Mouse (Mus musculus) ovary, adult 18-20 months (tissue): ENCODE results near the gene Rufy3.

ENCODE experiments used
- DNase-seq: peaks from one replicate; pipeline ENCODE4 v3.0.0; 2022; ENCODE audit warnings: low spot score, mixed read lengths

The Rufy3 gene

GRCm38 (mm10) chr5:88629125-88629524 is 64.3 kb downstream of the Rufy3 start:
- no peak for DNase-seq

GRCm38 (mm10) chr5:88629987-88630386 is 65.1 kb downstream of the Rufy3 start:
- DNase-seq: no peak

DNA sequence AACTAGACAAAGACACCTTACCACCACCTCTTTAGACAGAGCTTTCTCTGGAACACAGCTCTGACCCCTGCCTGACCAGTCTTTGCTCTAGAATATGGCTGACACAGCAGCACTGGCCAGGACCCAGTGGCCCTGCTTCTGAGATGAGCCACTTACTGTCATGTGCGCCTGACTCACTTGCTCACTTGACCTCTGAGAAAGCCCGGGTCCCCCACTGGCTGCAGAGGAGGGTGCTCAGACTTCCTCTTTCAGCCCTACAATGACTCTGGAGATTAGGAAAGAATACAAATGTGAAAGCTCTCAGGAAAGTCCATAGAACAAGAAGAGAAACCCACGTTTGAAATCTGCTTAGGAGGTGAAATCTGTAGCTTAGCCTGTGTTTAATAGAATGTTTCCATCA is 66.0 kb downstream of the Rufy3 start:
- DNase-seq: peak; percentile 36

- DNase-seq: no peak
These were observed 66.7 kb downstream of the Rufy3 start for GRCm38 (mm10) chr5:88631545-88631944.

GRCm38 (mm10) chr5:88632463-88632862 is 67.6 kb downstream of the Rufy3 start:
- DNase-seq: no peak

DNA sequence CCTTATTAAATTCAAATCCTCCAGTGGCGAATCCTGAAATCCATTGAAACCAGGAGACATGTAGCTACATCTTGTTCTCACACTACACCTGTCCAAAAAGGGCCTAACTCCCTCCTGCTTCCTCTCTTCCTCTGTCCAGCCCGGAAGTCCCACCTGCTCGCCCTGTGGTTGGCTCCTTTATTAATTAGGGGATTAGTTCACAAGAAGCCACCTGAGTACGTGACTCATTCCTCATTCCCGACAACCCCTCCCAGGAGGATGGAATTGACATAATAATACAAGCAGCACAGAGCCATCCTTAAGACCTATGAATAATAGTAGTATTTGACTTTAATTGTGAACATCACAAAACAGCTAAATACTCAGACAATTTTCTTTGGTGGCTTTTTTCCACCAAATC is 69.2 kb downstream of the Rufy3 start:
- no peak for DNase-seq

- DNase-seq: peak; percentile 47
These were observed 77.9 kb downstream of the Rufy3 start for GRCm38 (mm10) chr5:88642786-88643185.

- DNase-seq: peak; percentile 73
These were observed 78.7 kb downstream of the Rufy3 start for GRCm38 (mm10) chr5:88643491-88643890.

GRCm38 (mm10) chr5:88644901-88645300 is 80.1 kb downstream of the Rufy3 start:
- DNase-seq: no peak

- DNase-seq: no peak
These were observed 80.6 kb downstream of the Rufy3 start for GRCm38 (mm10) chr5:88645405-88645804.

GRCm38 (mm10) chr5:88649250-88650173 is 84.7 kb downstream of the Rufy3 start:
- peak; percentile 12 for DNase-seq

- DNase-seq: no peak
These were observed 87.7 kb downstream of the Rufy3 start for GRCm38 (mm10) chr5:88652589-88652988.

DNA sequence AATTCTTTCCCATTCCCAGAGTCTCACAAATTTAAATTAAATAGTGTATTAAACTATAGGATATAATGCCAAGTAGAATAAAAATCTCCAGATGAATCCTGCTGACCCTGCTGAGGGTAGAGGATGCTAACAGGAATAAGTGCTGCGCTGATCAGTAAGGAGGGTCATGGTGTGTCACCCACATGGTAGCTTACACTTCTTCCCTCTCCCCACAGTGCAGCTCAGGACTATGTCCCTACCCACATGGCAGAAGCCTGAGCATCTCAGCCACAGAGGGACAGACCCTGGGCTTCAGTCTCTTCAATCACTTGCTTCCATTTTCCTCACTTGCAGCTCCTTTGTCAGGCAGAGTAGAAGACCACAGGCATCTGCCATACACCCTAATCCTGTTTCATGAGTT is 93.0 kb downstream of the Rufy3 start:
- no peak for DNase-seq

DNA sequence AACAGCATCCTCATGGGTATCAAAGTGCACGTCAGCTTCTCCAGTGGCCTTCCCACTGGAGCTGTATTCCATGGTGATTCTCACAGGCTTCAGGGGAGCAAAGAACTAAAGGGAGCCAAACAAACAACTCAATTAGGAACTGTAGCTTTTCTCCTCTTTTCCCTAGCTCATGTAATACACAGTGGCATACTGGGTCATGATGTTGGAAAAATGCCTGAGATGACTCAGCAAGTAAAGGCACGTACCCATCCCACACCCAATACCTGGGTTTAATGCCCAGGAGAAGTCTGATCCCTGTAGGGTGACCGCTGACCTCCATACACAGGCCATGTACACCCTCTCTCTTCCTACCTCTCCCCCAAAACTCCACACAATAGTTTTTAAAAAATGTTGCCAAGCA is 98.3 kb downstream of the Rufy3 start:
- no peak for DNase-seq

GRCm38 (mm10) chr5:88663875-88664274 is 99.0 kb downstream of the Rufy3 start:
- no peak for DNase-seq

GRCm38 (mm10) chr5:88674703-88675442 is 110.0 kb downstream of the Rufy3 start:
- DNase-seq: peak; percentile 13

DNA sequence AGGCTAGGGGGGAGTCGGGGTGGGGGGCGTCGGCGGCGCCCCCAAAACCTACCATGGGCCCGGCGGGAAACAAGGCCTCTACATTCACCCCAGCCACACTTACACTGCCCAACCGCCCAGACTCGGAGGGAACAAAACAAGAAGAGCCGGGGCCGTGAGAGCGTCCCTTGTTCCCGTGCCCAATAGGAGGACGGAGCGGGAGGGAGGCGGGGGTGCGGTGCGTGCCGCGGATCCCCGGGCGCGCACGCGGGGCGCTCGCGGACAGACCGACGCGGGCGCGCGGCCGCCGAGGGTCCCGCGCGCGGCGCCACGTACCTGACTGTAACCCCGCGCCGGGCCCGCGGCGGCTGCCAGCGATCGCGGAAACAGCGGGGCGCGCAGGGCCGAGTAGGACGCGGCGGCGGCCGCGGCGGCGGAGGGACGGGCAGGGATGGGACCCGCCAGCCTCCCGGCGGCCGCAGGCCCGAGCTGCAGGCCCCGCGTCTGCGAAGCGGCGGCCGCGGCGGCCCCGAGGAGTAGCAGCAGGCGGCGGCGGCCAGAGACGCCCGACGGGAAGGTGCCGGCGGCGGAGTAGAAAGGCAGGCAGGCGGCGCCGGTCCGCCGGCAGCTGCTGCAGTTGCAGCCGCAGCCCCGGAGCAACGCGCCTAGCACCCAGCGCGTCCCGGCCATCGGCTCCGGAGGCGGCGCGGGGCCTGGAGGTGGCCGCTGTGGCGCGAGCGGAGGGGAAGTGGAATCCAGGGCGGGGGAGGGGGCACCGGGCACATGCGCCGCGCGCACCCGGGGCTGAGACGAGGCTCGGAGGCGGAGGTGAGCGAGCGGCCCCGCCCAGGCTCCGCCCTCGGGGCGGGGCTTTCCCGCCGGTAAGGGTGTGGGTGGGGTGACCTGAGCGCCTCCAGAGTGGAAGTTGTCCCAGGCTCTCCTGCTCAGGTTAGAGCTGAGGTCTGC is 110.9 kb downstream of the Rufy3 start, which contains the start of gene Grsf1:
Gene Grsf1, minus strand, starts transcription at position 729 of the 945 bp plus-strand sequence.
- DNase-seq: peak; percentile 86

DNA sequence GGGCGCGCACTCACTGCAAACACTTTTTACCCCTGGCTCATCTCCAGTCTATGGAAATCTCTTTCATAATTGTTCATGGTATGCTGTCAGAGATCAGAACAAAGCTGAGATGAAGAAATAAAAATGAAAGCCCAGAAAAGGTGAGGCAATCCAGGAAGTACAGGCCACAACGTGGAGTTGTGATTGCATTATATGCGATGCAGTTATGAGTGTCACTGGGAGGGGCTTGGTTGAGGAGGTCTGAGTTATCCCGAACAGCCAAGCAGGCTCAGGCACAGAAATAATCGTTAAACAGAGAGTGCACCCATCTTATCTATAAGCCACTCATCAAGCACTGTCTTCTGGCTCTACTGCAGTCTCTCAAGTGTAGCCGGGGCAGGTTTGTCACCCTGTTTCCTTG is 114.1 kb downstream of the Rufy3 start:
- no peak for DNase-seq

DNA sequence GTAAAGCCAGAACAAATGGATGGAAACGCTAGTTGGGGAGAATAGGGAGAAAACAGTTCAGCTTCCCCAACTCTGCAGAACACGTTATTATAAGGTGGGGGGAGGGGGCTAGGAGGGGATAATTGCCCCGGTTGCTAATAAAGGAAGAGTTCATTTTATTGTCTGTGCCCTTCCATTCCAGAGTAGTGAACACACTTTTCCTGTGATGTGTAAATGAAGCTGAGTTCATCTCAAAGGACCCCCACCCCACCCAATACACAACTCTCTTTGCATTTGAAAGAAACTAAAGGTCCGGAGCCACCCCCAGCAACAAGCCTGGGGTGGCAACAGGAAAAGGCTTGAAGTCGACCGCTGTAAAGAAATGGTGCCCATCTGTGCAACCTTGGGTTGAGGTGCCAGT is 114.5 kb downstream of the Rufy3 start:
- DNase-seq: no peak

DNA sequence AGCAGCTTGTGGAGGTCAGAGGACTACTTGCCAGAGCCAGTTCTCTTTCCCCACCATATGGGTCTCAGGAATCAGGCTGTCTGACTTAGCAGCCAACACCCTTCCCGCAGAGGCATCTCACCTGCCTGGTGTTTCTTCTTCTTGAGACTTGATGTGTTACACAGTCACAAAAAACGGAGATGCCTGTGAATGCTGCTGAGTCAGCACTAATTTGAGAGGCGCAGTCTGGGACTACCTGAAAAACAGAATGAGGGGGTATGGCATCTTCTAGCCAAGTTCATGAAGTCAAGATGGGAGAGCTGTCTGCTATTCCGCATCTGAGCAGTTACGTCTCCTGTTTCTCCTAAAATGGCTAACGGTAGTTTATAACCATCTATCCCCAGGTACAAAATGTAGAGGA is 115.7 kb downstream of the Rufy3 start:
- no peak for DNase-seq

GRCm38 (mm10) chr5:88683706-88684105 is 118.9 kb downstream of the Rufy3 start:
- DNase-seq: no peak

DNA sequence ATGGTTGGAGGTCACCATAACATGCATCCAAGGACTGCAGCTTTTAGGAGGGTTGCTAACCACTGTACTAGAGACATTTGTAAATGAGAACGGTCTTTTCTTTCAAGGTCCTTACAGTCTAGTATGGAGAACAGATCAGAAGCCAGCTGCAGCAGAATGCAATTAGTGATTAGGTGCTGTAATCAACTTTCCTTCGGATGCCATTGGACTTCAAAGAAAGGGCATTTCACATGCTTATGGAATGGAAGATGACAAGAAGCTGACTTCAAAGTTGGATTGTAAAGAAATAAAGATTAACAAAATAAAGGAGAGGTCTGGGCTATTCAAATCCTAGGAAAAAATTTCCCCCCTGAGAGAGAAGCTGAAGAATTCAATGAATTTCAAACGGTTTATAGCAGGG is 119.4 kb downstream of the Rufy3 start:
- DNase-seq: no peak
